Mouse (Mus musculus) lung, postnatal 4 days (tissue): ENCODE measurements around the gene Exoc2.

Experiments
- DNase-seq, 2 experiments: peaks; one replicate each; pipeline ENCODE4 v3.0.0; 2021

Gene Exoc2

GRCm38 (mm10) chr13:30891223-30891622 lies 82.7 kb downstream of the Exoc2 start:
- no peak for DNase-seq

GRCm38 (mm10) chr13:30888480-30888879 lies 85.4 kb downstream of the Exoc2 start:
- DNase-seq: peak; percentile 72 to 80

GRCm38 (mm10) chr13:30880310-30880709 lies 93.6 kb downstream of the Exoc2 start:
- DNase-seq: no peak

GRCm38 (mm10) chr13:30879871-30880270 lies 94.0 kb downstream of the Exoc2 start:
- DNase-seq: no peak

GRCm38 (mm10) chr13:30875825-30876224 lies 98.1 kb downstream of the Exoc2 start:
- no peak for DNase-seq

GRCm38 (mm10) chr13:30873472-30873871 lies 100.4 kb downstream of the Exoc2 start:
- DNase-seq: no peak

- no peak for DNase-seq
Measured at GRCm38 (mm10) chr13:30865486-30865885, 108.4 kb downstream of the Exoc2 start.

GRCm38 (mm10) chr13:30864042-30864441 lies 109.9 kb downstream of the Exoc2 start:
- DNase-seq: no peak

- no peak for DNase-seq
Measured at GRCm38 (mm10) chr13:30858421-30858820, 115.5 kb downstream of the Exoc2 start.

GRCm38 (mm10) chr13:30850736-30851135 lies 123.2 kb downstream of the Exoc2 start:
- no peak for DNase-seq

GRCm38 (mm10) chr13:30848001-30848400 lies 125.9 kb downstream of the Exoc2 start:
- DNase-seq: no peak

GRCm38 (mm10) chr13:30846506-30846905 lies 127.4 kb downstream of the Exoc2 start:
- no peak for DNase-seq

- DNase-seq: no peak
Measured at GRCm38 (mm10) chr13:30843049-30843448, 130.8 kb downstream of the Exoc2 start.

GRCm38 (mm10) chr13:30841843-30842242 lies 132.1 kb downstream of the Exoc2 start:
- no peak for DNase-seq

GRCm38 (mm10) chr13:30841306-30841705 lies 132.6 kb downstream of the Exoc2 start:
- DNase-seq: no peak

GRCm38 (mm10) chr13:30840700-30841099 lies 133.2 kb downstream of the Exoc2 start:
- DNase-seq: no peak

- DNase-seq: no peak
Measured at GRCm38 (mm10) chr13:30836342-30836741, 137.6 kb downstream of the Exoc2 start.

GRCm38 (mm10) chr13:30834859-30835258 lies 139.0 kb downstream of the Exoc2 start:
- no peak for DNase-seq

- DNase-seq: no peak
Measured at GRCm38 (mm10) chr13:30834349-30834748, 139.5 kb downstream of the Exoc2 start.

- DNase-seq: no peak
Measured at GRCm38 (mm10) chr13:30833476-30834149, 140.3 kb downstream of the Exoc2 start.

GRCm38 (mm10) chr13:30831369-30831768 lies 142.5 kb downstream of the Exoc2 start:
- DNase-seq: no peak

- DNase-seq: no peak
Measured at GRCm38 (mm10) chr13:30826511-30826910, 147.4 kb downstream of the Exoc2 start.

- DNase-seq: no peak
Measured at GRCm38 (mm10) chr13:30824903-30825302, 149.0 kb downstream of the Exoc2 start.

- no peak for DNase-seq
Measured at GRCm38 (mm10) chr13:30820555-30820954, 153.3 kb downstream of the Exoc2 start.

GRCm38 (mm10) chr13:30819891-30820290 lies 154.0 kb downstream of the Exoc2 start:
- DNase-seq: no peak
